Mouse (Mus musculus) liver, adult 2 months (tissue): ENCODE measurements around the gene Rad51b. TPM values are rescaled to one million over a fixed set of nuclear protein-coding genes. Genes with fewer than 3 reads are reported as not detected.
A peak's percentile ranks its signal among the peaks of the same experiment; 100 is the strongest.

Source experiments
- DNase-seq: peaks from one replicate; pipeline ENCODE4 v3.0.0-alpha.2; 2011; ENCODE audit warnings: low read depth, low spot score; ENCODE audit errors: extremely low read depth
- H3K27ac ChIP-seq: fragments of 200-500 bp; replicated peaks from 2 replicates; pipeline ENCODE4 v1.5.1; 2012; ENCODE audit warnings: low read depth, mild to moderate bottlenecking, control low read depth, inconsistent platforms, low read length; ENCODE audit not compliant: insufficient read depth
- H3K27me3 ChIP-seq: fragments of 200-500 bp; 2 replicates; pipeline ENCODE4 v1.6.1; 2012; ENCODE audit warnings: mild to moderate bottlenecking, moderate library complexity, low read length, inconsistent platforms; ENCODE audit not compliant: control insufficient read depth, insufficient read depth
- H3K36me3 ChIP-seq: fragments of 200-500 bp; 2 replicates; pipeline ENCODE4 v1.6.1; 2012; ENCODE audit warnings: low read length, inconsistent platforms; ENCODE audit not compliant: control insufficient read depth, insufficient read depth
- H3K4me1 ChIP-seq: fragments of 200-500 bp; 2 replicates; pipeline ENCODE4 v1.6.1; 2011; ENCODE audit warnings: low read length; ENCODE audit not compliant: control insufficient read depth, insufficient read depth
- H3K4me3 ChIP-seq: fragments of 200-500 bp; 2 replicates; pipeline ENCODE4 v1.5.1; 2011; ENCODE audit warnings: low read depth, mild to moderate bottlenecking, control low read depth, low read length, moderate library complexity; ENCODE audit not compliant: insufficient read depth
- H3K79me2 ChIP-seq: fragments of 200-500 bp; 2 replicates; pipeline ENCODE4 v1.6.1; 2012; ENCODE audit warnings: inconsistent platforms, mild to moderate bottlenecking, low read length, moderate library complexity; ENCODE audit not compliant: control insufficient read depth, insufficient read depth
- H3K9ac ChIP-seq: fragments of 200-500 bp; 2 replicates; pipeline ENCODE4 v1.6.1; 2012; ENCODE audit warnings: low read depth, mild to moderate bottlenecking, control low read depth, inconsistent platforms, low read length
- CTCF ChIP-seq: fragments of 200-500 bp; IDR thresholded peaks from 2 replicates; pipeline ENCODE4 v1.5.1; 2011; ENCODE audit warnings: low read depth, low read length, control low read depth
- POLR2A ChIP-seq: fragments of 200-500 bp; IDR thresholded peaks from 2 replicates; pipeline ENCODE4 v1.6.1; 2011; ENCODE audit warnings: low read length, control low read depth; ENCODE audit not compliant: insufficient read depth; ENCODE audit errors: extremely low read depth
- WGBS: fragments of 180-500 bp; shearing (Covaris S2); methylation state at CpG from one replicate; pipeline ENCODE4 v1.1.7; 2018; 5-methylcytosine and 5-hydroxymethylcytosine counted together
- polyA plus RNA-seq: library from polyadenylated mRNA; depleted of rRNA; stranded (reverse); fragments of >200 nt; gene quantifications from 2 replicates; pipeline ENCODE4 v1.2.3, GENCODE M21; 2012
- total RNA-seq: library from RNA; depleted of rRNA; stranded (reverse); fragments of >200 nt; gene quantifications from 2 replicates; pipeline ENCODE4 v1.2.3, GENCODE M21; 2014

Rad51b gene
- total and polyA plus RNA-seq, 2 experiments, result 0.55 to 1.7 TPM

- DNase-seq, result no peak
- Histone ChIP-seq H3K79me2 (no peaks in the 10 kb centered on the region), H3K27ac (no peak overlapping the region; the same call in 1 of the 2 replicates), H3K4me1 (peaks cover 5% of the 10 kb centered on the region), H3K4me3 (no peak overlapping the region), H3K36me3 (no peaks in the 10 kb centered on the region), H3K9ac (no peak overlapping the region), H3K27me3 (no peaks in the 10 kb centered on the region)
- TF ChIP-seq POLR2A, result no peak
- no peak for TF ChIP-seq CTCF
- 81% methylated on average over 4 of the region's 4 CpGs for WGBS
Observed at GRCm38 (mm10) chr12:79627351-79628120, 330.5 kb downstream of the Rad51b start.

GRCm38 (mm10) chr12:79628121-79628774, 331.2 kb downstream of the Rad51b start:
- Histone ChIP-seq H3K9ac (no peak overlapping the region), H3K36me3 (no peaks in the 10 kb centered on the region), H3K27me3 (no peaks in the 10 kb centered on the region), H3K4me3 (no peak overlapping the region), H3K79me2 (no peaks in the 10 kb centered on the region), H3K4me1 (peaks cover 5% of the 10 kb centered on the region), H3K27ac (no peak overlapping the region)
- WGBS, result 90% methylated on average over 5 of the region's 5 CpGs
- DNase-seq, result no peak
- TF ChIP-seq POLR2A (no peak), CTCF (no peak)

- Histone ChIP-seq H3K79me2 (no peaks in the 10 kb centered on the region), H3K4me3 (no peak overlapping the region), H3K9ac (no peak overlapping the region), H3K4me1 (peaks cover 5% of the 10 kb centered on the region), H3K36me3 (no peaks in the 10 kb centered on the region), H3K27me3 (no peaks in the 10 kb centered on the region), H3K27ac (peak overlapping the region; percentile 32; the same call in 1 of the 2 replicates)
- TF ChIP-seq CTCF (no peak), POLR2A (no peak)
- peak; percentile 59 for DNase-seq
- WGBS, result 73% methylated on average over 7 of the region's 7 CpGs
Observed at GRCm38 (mm10) chr12:79629945-79630850, 333.1 kb downstream of the Rad51b start.

- H3K27me3 ChIP-seq, result no peaks in the 10 kb centered on the region
- H3K9ac ChIP-seq, result no peak overlapping the region
- 0 out of 2 replicates have a peak, but pooled peaks cover 1% of the 10 kb centered on the region for H3K4me1 ChIP-seq
- DNase-seq, result peak; percentile 33
- no peaks in the 10 kb centered on the region for H3K79me2 ChIP-seq
- H3K4me3 ChIP-seq, result no peak overlapping the region
- WGBS, result 74% methylated on average over 9 of the region's 9 CpGs
- H3K36me3 ChIP-seq, result no peaks in the 10 kb centered on the region
- H3K27ac ChIP-seq, result no peak overlapping the region
- TF ChIP-seq POLR2A (no peak), CTCF (no peak)
Observed at GRCm38 (mm10) chr12:79633458-79634106, 336.5 kb downstream of the Rad51b start.

GRCm38 (mm10) chr12:79641570-79642285, 344.6 kb downstream of the Rad51b start:
- Histone ChIP-seq H3K4me3 (no peak overlapping the region), H3K4me1 (peaks cover 17% of the 10 kb centered on the region), H3K79me2 (no peaks in the 10 kb centered on the region), H3K27ac (peak overlapping the region; percentile 71), H3K27me3 (no peaks in the 10 kb centered on the region), H3K36me3 (no peaks in the 10 kb centered on the region), H3K9ac (no peak overlapping the region)
- WGBS, result 14% methylated on average over 7 of the region's 7 CpGs
- peak; percentile 94 for DNase-seq
- TF ChIP-seq POLR2A (no peak), CTCF (peak; percentile 26; the same call in 1 of the 2 replicates)
